Mouse (Mus musculus): ENCODE data around the gene Fndc7. TPM values are rescaled to one million over a fixed set of nuclear protein-coding genes. Genes with fewer than 3 reads are reported as not detected.

Gene Fndc7
- total RNA-seq, 2 experiments from 2014 or later = 0.09 TPM; not detected in 1

- intact Hi-C loops (cut with DNase I) = loop anchor here (5.0 kb wide), 2 partner anchors 54 to 204 kb away; partner anchors contain the start of gene Prpf38b
- DNase-seq (ENCODE audit: low spot score in 2 of 2) = peak in 1 of 2 experiments; percentile 45
Measured at GRCm38 (mm10) chr3:108858231-108858770, 31.5 kb downstream of the Fndc7 start.

GRCm38 (mm10) chr3:108857714-108858113 lies 32.1 kb downstream of the Fndc7 start:
- no peak for DNase-seq (ENCODE audit: low spot score in 2 of 2)
- intact Hi-C loops (cut with DNase I) = loop anchor here (2.0 to 5.0 kb wide), 3 partner anchors 23 to 205 kb away; partner anchors contain the start of gene Prpf38b

- intact Hi-C loops (cut with DNase I) = loop anchor here (2.0 to 5.0 kb wide), 3 partner anchors 24 to 205 kb away; partner anchors contain the start of gene Prpf38b
- no peak for DNase-seq (ENCODE audit: low spot score in 2 of 2)
Measured at GRCm38 (mm10) chr3:108857124-108857470, 32.7 kb downstream of the Fndc7 start.

- intact Hi-C loops (cut with DNase I) = loop anchor here (2.0 to 5.0 kb wide), 3 partner anchors 24 to 206 kb away; partner anchors contain the start of gene Prpf38b
- peak in 1 of 2 experiments; percentile 28 for DNase-seq (ENCODE audit: low spot score in 2 of 2)
Measured at GRCm38 (mm10) chr3:108856386-108857123, 33.3 kb downstream of the Fndc7 start.

GRCm38 (mm10) chr3:108855864-108856263 lies 33.9 kb downstream of the Fndc7 start:
- peak; percentile 32 to 42 for DNase-seq (ENCODE audit: low spot score in 2 of 2)

GRCm38 (mm10) chr3:108855371-108855770 lies 34.4 kb downstream of the Fndc7 start:
- DNase-seq (ENCODE audit: low spot score in 2 of 2) = peak; percentile 80 to 97
- intact Hi-C loops (cut with DNase I) = loop anchor here (5.0 kb wide), 2 partner anchors 57 to 207 kb away; partner anchors contain the start of gene Prpf38b

More at GRCm38 (mm10) chr3:108855864-108856263, 33.9 kb downstream of the Fndc7 start:
- intact Hi-C loops (cut with DNase I) = loop anchor here (2.0 to 5.0 kb wide), 3 partner anchors 25 to 206 kb away; partner anchors contain the start of gene Prpf38b

GRCm38 (mm10) chr3:108853266-108853665 lies 36.5 kb downstream of the Fndc7 start:
- intact Hi-C loops (cut with DNase I) = no loop called here
- no peak for DNase-seq (ENCODE audit: low spot score in 2 of 2)

GRCm38 (mm10) chr3:108851996-108852697 lies 37.7 kb downstream of the Fndc7 start:
- intact Hi-C loops (cut with DNase I) = no loop called here
- DNase-seq (ENCODE audit: low spot score in 2 of 2) = peak in 1 of 2 experiments; percentile 42

- DNase-seq (ENCODE audit: low spot score in 2 of 2) = no peak
- intact Hi-C loops (cut with DNase I) = no loop called here
Measured at GRCm38 (mm10) chr3:108851554-108851953, 38.3 kb downstream of the Fndc7 start.

- DNase-seq (ENCODE audit: low spot score in 2 of 2) = no peak
- intact Hi-C loops (cut with DNase I) = no loop called here
Measured at GRCm38 (mm10) chr3:108851075-108851474, 38.7 kb downstream of the Fndc7 start.

GRCm38 (mm10) chr3:108850506-108850905 lies 39.3 kb downstream of the Fndc7 start:
- no peak for DNase-seq (ENCODE audit: low spot score in 2 of 2)
- intact Hi-C loops (cut with DNase I) = no loop called here

- DNase-seq (ENCODE audit: low spot score in 2 of 2) = no peak
- intact Hi-C loops (cut with DNase I) = no loop called here
Measured at GRCm38 (mm10) chr3:108846616-108847015, 43.2 kb downstream of the Fndc7 start.

- DNase-seq (ENCODE audit: low spot score in 2 of 2) = no peak
- intact Hi-C loops (cut with DNase I) = loop anchor here (5.0 kb wide), 1 partner anchor 68 kb away; the partner anchor contains the start of gene Prpf38b
Measured at GRCm38 (mm10) chr3:108844521-108844920, 45.3 kb downstream of the Fndc7 start.

- no peak for DNase-seq (ENCODE audit: low spot score in 2 of 2)
- intact Hi-C loops (cut with DNase I) = loop anchor here (5.0 kb wide), 1 partner anchor 68 kb away; the partner anchor contains the start of gene Prpf38b
Measured at GRCm38 (mm10) chr3:108844026-108844425, 45.8 kb downstream of the Fndc7 start.

GRCm38 (mm10) chr3:108840716-108841054 lies 49.1 kb downstream of the Fndc7 start:
- DNase-seq (ENCODE audit: low spot score in 2 of 2) = no peak
- intact Hi-C loops (cut with DNase I) = loop anchor here (5.0 kb wide), 1 partner anchor 72 kb away; the partner anchor contains the start of gene Prpf38b

- intact Hi-C loops (cut with DNase I) = loop anchor here (5.0 kb wide), 1 partner anchor 72 kb away; the partner anchor contains the start of gene Prpf38b
- DNase-seq (ENCODE audit: low spot score in 2 of 2) = peak; percentile 99
Measured at GRCm38 (mm10) chr3:108840000-108840715, 49.6 kb downstream of the Fndc7 start, which contains the start of gene Stxbp3. Stxbp3 (minus strand) TSS chr3:108840526.

GRCm38 (mm10) chr3:108839647-108839999 lies 50.2 kb downstream of the Fndc7 start:
- DNase-seq (ENCODE audit: low spot score in 2 of 2) = no peak
- intact Hi-C loops (cut with DNase I) = no loop called here

- intact Hi-C loops (cut with DNase I) = no loop called here
- DNase-seq (ENCODE audit: low spot score in 2 of 2) = no peak
Measured at GRCm38 (mm10) chr3:108838980-108839379, 50.8 kb downstream of the Fndc7 start.

GRCm38 (mm10) chr3:108836931-108837330 lies 52.9 kb downstream of the Fndc7 start:
- intact Hi-C loops (cut with DNase I) = no loop called here
- DNase-seq (ENCODE audit: low spot score in 2 of 2) = no peak
